Mouse (Mus musculus): Measurements from ENCODE around the gene Ypel2. TPM values are rescaled to one million over a fixed set of nuclear protein-coding genes. Genes with fewer than 3 reads are reported as not detected.

Gene Ypel2
- total RNA-seq, 2 experiments from 2014 or later: 34.4 to 39.5 TPM

GRCm38 (mm10) chr11:86996266-86996665 lies 2.8 kb upstream of the Ypel2 start:
- DNase-seq (ENCODE audit: low spot score in 2 of 2): no peak

DNA sequence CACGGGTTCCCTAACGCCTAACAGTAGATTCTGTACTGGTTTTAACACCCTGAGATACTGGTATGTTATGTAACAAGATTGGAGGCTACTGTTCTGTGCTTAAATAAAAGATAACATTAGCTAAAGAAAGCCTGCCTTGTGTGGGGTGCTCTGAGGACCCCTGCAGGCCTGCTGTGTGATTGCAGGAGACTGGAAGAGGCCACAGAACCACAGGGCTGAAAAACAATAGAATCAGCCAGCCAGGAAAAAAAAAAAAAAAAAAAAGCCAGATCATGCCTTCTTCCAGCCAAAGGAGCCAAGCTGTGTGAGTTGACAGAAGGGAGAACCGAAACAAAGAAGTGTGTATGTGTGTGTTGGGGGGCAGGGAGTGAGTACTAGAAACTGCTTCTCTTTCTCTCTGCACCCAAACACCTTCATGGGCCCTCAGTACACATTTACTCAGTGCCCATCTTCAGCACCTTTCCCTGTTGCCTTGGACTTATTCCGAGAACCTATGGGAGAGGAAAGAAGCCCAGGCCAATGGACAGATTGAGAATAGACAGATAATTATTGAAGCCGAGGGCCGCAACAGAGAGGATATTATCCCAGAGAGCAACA lies 2.2 kb upstream of the Ypel2 start:
- peak in 1 of 2 experiments; percentile 23 for DNase-seq (ENCODE audit: low spot score in 2 of 2)

DNA sequence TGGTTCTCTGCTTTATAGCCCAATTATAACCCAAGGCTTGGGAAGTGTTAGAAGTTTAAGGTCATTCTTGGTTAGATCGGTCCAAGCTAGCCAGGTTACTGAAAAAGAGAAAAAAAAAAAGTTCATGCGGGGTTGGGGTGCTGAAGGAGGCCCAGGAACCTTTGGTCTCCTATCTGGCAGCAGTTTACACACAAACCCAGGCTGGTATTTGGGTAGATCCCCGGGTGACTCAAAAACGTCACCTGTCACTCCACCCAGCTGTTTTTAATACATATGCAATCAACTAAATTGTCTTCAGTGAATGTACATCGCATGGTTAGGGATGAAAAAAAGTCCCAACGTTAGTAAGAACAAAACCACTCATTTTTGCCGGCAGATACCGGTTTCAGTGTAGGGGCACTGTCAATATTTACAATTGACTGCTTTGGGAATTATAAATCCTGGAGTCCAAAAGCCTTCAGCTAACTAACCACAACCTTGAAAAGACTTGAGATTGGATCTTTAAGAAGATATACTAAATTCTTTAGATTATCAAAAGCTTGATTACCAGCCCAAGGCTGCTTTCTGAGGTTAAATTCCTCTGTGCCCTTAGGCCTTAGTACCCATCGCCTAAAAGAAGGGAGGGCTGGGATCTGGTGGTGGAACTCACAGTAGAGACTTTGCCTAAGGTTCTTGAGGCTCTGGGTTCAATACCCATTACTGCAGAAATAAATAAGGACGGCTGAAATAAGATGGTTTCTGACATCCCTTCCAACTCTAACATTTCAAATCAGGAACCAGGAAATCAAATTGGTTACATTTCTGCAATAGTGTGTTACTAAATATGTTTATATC lies 1.5 kb upstream of the Ypel2 start:
- no peak for DNase-seq (ENCODE audit: low spot score in 2 of 2)

DNA sequence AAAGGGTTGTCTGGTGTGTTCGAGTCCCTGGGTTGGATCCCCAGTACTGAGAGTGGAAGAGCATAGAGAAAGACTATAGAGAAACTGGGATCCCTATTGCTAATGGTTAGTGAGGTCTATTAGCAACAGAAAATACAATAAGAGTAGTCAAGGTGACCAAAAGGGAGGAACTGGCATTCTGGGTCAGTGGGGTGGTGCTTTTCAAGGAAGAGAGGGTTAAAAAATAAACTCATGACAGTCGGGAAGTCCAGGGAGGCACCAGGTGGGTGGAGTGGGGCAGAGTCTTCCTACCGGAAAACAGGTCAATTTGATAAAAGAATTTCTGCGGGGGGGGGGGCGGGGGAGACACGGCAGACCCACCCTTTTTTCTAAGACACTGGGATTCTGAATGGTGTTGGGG lies 823 bp upstream of the Ypel2 start:
- DNase-seq (ENCODE audit: low spot score in 2 of 2): no peak

DNA sequence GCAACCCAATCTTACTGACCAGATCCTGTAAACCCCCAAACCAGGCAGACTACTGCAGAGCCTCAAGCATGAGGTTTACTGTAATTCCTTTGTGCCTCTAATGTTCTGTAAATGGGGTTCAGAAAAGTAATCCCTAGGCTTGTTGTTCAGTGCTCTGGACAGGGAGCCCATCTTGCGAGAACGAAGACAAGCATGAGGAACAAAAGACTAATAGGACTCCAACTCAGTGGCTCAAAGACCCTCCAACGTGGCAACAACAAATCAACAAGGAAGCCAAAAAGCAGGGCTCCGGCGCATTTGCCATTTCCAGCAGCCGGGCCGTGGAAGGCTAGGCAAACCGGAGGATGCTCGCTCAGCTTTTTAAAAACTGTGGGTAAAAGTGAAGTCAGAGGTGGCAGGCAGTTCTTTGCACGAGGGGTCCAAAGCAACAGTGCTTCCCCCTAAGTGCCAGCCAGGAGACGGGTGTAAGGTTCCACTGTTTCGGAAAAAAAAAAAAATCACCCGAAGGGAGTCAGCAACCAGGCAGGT lies 982 bp downstream of the Ypel2 start:
- no peak for DNase-seq (ENCODE audit: low spot score in 2 of 2)

- DNase-seq (ENCODE audit: low spot score in 2 of 2): no peak
Measured at GRCm38 (mm10) chr11:86991241-86991640, 2.3 kb downstream of the Ypel2 start.

DNA sequence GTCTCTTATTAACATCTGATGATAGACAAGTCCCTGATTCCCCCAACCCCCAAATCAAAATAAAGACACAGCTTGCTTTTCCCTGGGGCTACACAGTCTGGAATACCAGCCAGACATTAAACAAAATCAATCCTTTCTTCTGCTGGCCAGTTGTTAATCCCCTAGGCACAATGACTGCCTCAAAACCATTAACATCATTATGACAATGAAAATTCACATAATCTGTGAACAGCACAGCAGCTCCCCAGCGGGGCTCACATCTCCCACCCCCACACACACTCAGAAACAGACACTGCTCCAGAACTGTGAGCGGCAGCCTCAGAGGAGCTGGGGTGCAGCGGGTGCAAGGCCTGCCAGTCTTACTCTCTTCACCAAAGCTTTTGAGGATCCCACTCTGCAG lies 3.2 kb downstream of the Ypel2 start:
- no peak for DNase-seq (ENCODE audit: low spot score in 2 of 2)

DNA sequence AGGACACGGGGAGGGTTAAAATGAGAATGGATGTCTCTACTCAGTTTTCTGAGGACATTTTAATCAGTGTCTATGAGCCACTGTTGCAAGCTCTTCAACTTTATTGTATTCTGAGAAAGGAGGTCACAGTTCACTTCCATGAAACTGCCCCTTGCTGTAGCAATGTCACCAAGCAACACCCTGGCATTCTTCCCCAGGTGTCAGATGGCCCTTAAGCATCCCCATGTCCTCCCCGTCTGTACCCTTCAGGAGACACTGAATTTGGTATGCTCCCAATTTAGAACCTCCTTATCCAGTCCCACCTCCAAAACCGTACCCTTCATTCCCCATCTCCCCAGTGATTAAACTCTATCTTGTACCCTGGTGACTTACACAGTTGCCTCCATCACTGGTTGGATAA lies 8.5 kb downstream of the Ypel2 start:
- DNase-seq (ENCODE audit: low spot score in 2 of 2): no peak

DNA sequence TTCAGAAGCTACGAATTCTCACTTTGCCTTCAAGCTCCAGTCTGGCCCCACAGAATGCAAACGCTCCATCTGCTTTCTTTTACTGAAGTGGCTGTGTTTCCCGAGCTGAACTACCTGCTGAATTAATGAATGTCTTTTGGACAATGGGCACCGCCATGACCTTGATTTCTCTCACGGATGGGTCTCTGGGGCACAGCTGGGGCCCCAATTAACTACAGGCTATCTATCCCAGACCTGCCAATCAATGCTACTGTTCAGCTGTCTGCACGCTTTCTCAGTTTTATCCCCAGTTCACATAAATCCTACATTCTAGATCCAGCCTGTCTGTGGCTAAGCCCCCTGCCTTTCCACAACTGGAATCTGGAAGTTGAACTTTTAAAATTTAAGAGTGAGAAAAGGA lies 10.5 kb downstream of the Ypel2 start:
- DNase-seq (ENCODE audit: low spot score in 2 of 2): no peak

DNA sequence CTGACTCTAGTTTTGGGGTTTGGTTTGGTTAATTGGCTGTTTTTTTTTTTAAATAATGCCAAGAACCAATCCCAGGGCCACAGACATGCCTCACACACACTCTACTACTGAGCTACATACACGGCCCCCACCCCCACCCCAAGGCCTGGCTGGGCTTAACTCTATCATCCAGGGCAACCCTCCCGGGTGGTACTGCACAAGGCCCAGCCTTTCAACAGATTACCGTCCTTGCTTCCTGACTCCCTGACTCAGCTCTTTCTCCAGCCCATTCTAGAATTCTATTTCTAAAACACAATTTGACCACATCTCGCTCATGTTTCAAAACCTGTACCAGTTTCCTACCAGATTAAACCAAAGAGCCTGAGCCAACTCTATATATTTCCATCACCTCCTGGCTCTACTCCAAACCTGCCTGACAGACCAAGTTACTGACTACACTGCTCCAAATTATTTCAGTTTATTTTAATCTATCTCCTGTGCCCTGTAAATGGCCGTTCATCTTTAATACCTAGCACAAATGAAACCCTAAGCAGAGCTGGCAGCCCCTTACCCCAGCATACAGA lies 12.2 kb downstream of the Ypel2 start:
- no peak for DNase-seq (ENCODE audit: low spot score in 2 of 2)

- DNase-seq (ENCODE audit: low spot score in 2 of 2): no peak
Measured at GRCm38 (mm10) chr11:86980526-86980925, 13.0 kb downstream of the Ypel2 start.

DNA sequence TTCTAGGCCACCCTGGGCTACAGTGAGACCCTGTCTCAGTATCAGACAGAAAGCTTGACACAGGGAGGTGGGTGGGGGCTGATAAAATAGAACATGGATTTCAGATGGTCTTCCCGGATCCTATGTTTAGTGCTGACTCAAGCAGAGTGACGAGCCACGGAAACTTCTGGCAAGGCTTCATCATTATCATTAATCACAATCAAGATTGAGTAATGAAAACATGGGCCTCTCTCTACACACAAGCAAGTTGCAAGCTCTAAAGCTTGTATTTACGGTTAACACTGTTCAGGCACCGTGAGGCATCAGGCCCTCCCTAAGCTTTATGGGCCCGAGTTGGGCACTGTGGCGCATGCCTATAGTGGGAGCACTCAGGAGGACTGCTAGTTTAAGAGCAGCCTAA lies 13.7 kb downstream of the Ypel2 start:
- DNase-seq (ENCODE audit: low spot score in 2 of 2): no peak

- no peak for DNase-seq (ENCODE audit: low spot score in 2 of 2)
Measured at GRCm38 (mm10) chr11:86977242-86977641, 16.3 kb downstream of the Ypel2 start.

GRCm38 (mm10) chr11:86974401-86974800 lies 19.1 kb downstream of the Ypel2 start:
- no peak for DNase-seq (ENCODE audit: low spot score in 2 of 2)

GRCm38 (mm10) chr11:86973255-86973654 lies 20.3 kb downstream of the Ypel2 start:
- no peak for DNase-seq (ENCODE audit: low spot score in 2 of 2)

DNA sequence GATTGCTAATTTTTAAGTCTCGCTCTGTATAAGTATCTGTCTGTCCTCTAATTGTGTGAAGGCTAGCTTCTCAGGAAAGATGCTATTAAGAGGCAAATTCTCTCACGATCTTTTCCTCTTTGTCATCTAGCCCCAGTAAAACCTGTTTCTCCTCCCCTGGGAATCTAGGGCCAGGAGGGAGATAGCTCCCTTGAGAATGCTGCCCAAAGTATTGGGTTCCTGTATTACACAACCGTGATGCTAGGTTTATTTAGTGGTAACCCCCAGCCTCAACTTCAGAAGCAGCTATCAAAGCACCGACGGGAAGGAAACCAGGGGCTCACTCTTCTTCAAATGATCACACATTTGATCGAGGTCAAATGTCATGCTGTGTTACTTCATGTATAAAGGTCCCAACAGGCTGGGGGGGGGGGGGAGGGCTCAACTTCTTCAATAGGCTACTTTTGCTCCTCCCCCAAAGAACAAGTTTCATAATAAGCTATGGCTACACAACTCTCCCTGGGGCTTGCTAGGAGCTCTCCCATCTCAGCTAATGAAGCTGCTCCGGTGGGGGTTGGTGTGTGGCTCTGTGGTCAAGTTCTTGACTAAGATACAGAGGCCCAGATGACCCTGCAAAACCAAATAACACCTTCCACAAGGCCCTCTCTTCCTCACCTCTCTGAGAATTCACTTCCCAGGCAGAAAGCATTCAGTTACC lies 22.3 kb downstream of the Ypel2 start:
- DNase-seq (ENCODE audit: low spot score in 2 of 2): no peak

GRCm38 (mm10) chr11:86969041-86969821 lies 24.3 kb downstream of the Ypel2 start:
- no peak for DNase-seq (ENCODE audit: low spot score in 2 of 2)

DNA sequence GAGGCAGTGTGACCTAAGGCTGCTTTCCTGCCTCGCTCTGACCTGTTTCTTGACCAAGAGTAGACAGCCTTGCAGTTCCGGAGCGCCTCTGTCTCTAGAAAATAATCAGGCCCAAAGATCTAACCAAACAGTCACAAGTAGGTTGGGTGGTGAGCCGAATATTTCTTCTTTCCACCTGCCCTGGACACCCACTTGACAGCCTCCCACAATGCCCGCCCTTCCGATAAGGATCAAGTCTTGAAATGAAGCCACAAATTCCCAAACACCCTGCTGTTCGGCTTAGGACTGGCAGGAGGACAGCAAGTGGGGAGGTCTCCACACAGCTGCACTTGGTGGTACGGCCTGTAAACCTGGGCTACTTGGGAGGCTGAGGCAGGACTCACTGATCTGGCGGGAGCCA lies 26.0 kb downstream of the Ypel2 start:
- DNase-seq (ENCODE audit: low spot score in 2 of 2): no peak

GRCm38 (mm10) chr11:86966696-86967095 lies 26.8 kb downstream of the Ypel2 start:
- no peak for DNase-seq (ENCODE audit: low spot score in 2 of 2)

DNA sequence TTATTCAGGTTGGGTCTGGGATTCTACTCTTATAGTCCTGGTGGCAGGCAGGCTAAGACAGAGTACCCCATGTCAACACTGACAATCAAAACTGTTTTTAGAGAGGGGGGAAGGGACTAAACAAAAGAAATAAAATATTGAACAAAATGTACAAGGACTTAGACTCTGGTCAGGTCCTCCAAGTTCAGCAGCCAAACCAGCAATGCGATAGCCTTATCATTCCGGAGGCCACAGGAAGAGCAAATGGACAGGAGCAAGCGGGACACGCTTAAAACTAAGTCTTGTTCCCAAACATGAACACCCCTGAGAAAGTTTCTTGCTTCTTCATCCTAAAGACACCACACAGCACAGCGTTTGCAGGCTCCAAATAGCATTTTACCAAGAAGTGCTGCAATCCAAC lies 28.4 kb downstream of the Ypel2 start:
- no peak for DNase-seq (ENCODE audit: low spot score in 2 of 2)

DNA sequence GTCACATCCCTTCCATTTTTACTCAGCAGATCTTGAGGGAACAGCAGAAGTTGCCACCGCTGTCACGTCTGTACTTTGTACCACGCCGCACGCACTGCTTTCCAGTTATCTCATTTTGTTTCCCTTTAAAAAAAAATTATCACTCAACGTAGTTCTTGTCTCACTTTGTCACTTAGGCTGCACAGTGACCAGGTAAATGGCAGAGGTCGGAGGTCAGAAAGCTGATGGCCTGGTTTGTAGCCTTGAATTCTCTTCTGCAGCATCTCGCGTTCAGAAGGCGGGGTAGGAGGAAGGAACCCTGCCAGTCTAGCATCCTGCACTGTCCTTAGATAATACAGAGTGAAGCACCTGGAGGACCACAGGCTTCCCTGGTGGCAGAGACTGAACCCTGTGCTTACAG lies 29.8 kb downstream of the Ypel2 start:
- DNase-seq (ENCODE audit: low spot score in 2 of 2): no peak
